25 mouse cellular contexts compared by ENCODE assay signal in genomic region chr12:107750285-107750927, GRCm38 (mm10).
A peak's percentile ranks its signal among the peaks of the same experiment; 100 is the strongest.
DNase-seq lines count a peak whose midpoint lies in the region; ATAC-seq lines count a peak whose summit lies in the region.
"Had no signal": no experiment of that assay in that cellular context is flagged by ENCODE, and none has a peak within 500 bp of the region (broad histone marks: within the 10 kb centered on the region; RNA-seq: fewer than 3 reads in every experiment).

No protein-coding gene starts in this region.

- H3K4me2 ChIP-seq in midbrain, embryonic 11.5 days = no peak overlapping the region
- no peak overlapping the region for H3K4me2 ChIP-seq in intestine, embryonic 16.5 days (ENCODE audit: low read depth, low read length)
- H3K4me2 ChIP-seq in limb, embryonic 11.5 days (ENCODE audit: low read depth, severe bottlenecking) = no peak overlapping the region
- H3K4me2 ChIP-seq in liver, embryonic 11.5 days = no peak overlapping the region
- H3K4me2 ChIP-seq: embryonic facial prominence, embryonic 12.5 days; embryonic facial prominence, embryonic 15.5 days; forebrain, embryonic 12.5 days; heart, embryonic 13.5 days; hindbrain, embryonic 14.5 days had no signal

- no peak overlapping the region for H3K4me3 ChIP-seq in midbrain, embryonic 11.5 days (ENCODE audit: low read depth, low read length)
- no peak overlapping the region for H3K4me3 ChIP-seq in midbrain, embryonic 10.5 days
- H3K4me3 ChIP-seq in intestine, embryonic 16.5 days (ENCODE audit: low read length) = no peak overlapping the region
- no peak overlapping the region for H3K4me3 ChIP-seq in limb, embryonic 11.5 days (ENCODE audit: low read depth, low read length)
- no peak overlapping the region for H3K4me3 ChIP-seq in liver, embryonic 11.5 days (ENCODE audit: low read depth, low read length)
- H3K4me3 ChIP-seq: embryonic facial prominence, embryonic 12.5 days; embryonic facial prominence, embryonic 15.5 days; forebrain, embryonic 12.5 days; gastrocnemius, adult 2 months; heart, embryonic 10.5 days; heart, embryonic 13.5 days had no signal

- 89% methylated on average over 8 of the region's 8 CpGs for WGBS in midbrain, embryonic 11.5 days
- WGBS in midbrain, embryonic 10.5 days = 93% methylated on average over 8 of the region's 8 CpGs
- 84% methylated on average over 8 of the region's 8 CpGs for WGBS in intestine, embryonic 16.5 days
- WGBS in limb, embryonic 11.5 days = 53% methylated on average over 8 of the region's 8 CpGs
- 78% methylated on average over 8 of the region's 8 CpGs for WGBS in liver, embryonic 11.5 days

- no peaks in the 10 kb centered on the region for H3K9me3 ChIP-seq in midbrain, embryonic 11.5 days (ENCODE audit: control insufficient read depth, low read length)
- H3K9me3 ChIP-seq in midbrain, embryonic 10.5 days (replicated peaks) = no peaks in the 10 kb centered on the region
- no peaks in the 10 kb centered on the region for H3K9me3 ChIP-seq in intestine, embryonic 16.5 days (ENCODE audit: control insufficient read depth, low read length)
- no peaks in the 10 kb centered on the region for H3K9me3 ChIP-seq in limb, embryonic 11.5 days (ENCODE audit: control insufficient read depth, low read length)
- no peaks in the 10 kb centered on the region for H3K9me3 ChIP-seq in liver, embryonic 11.5 days (ENCODE audit: control insufficient read depth, low read length)
- H3K9me3 ChIP-seq: embryonic facial prominence, embryonic 12.5 days; embryonic facial prominence, embryonic 15.5 days; forebrain, embryonic 12.5 days; heart, embryonic 10.5 days; heart, embryonic 13.5 days had no signal

- H3K36me3 ChIP-seq in midbrain, embryonic 11.5 days (ENCODE audit: control insufficient read depth, insufficient read depth, low read length) = no peaks in the 10 kb centered on the region
- no peaks in the 10 kb centered on the region for H3K36me3 ChIP-seq in midbrain, embryonic 10.5 days
- H3K36me3 ChIP-seq in intestine, embryonic 16.5 days (ENCODE audit: control insufficient read depth, insufficient read depth, low read length) = no peaks in the 10 kb centered on the region
- no peaks in the 10 kb centered on the region for H3K36me3 ChIP-seq in limb, embryonic 11.5 days (ENCODE audit: control insufficient read depth, insufficient read depth, low read length)
- no peaks in the 10 kb centered on the region for H3K36me3 ChIP-seq in liver, embryonic 11.5 days (ENCODE audit: control insufficient read depth, insufficient read depth, low read length)
- H3K36me3 ChIP-seq: embryonic facial prominence, embryonic 12.5 days; embryonic facial prominence, embryonic 15.5 days; forebrain, embryonic 12.5 days; heart, embryonic 10.5 days; heart, embryonic 13.5 days had no signal

- no peak overlapping the region for H3K9ac ChIP-seq in midbrain, embryonic 11.5 days (ENCODE audit: low read length)
- H3K9ac ChIP-seq in intestine, embryonic 16.5 days (ENCODE audit: low read depth, low read length) = 0 out of 2 replicates have a peak overlapping the region, but pooled peaks have one; percentile 19
- no peak overlapping the region for H3K9ac ChIP-seq in limb, embryonic 11.5 days (ENCODE audit: low read length)
- H3K9ac ChIP-seq in liver, embryonic 11.5 days (ENCODE audit: low read depth, low read length) = no peak overlapping the region
- H3K9ac ChIP-seq: embryonic facial prominence, embryonic 12.5 days; embryonic facial prominence, embryonic 15.5 days; forebrain, embryonic 12.5 days; heart, embryonic 13.5 days; hindbrain, embryonic 14.5 days had no signal

- no peak for ATAC-seq in midbrain, embryonic 11.5 days (ENCODE audit: low FRiP score)
- ATAC-seq in intestine, embryonic 16.5 days = peak; percentile 29
- no peak for ATAC-seq in limb, embryonic 11.5 days (ENCODE audit: insufficient number of reproducible peaks, low FRiP score, low TSS enrichment, low read depth)
- ATAC-seq in liver, embryonic 11.5 days (replicated peaks; ENCODE audit: low FRiP score) = no peak
- ATAC-seq: CD4-positive, CD25-positive, alpha-beta regulatory T cell, adult 4 months; forebrain, embryonic 16.5 days; hindbrain, postnatal 0 days had no signal

- peaks cover 11% of the 10 kb centered on the region; the same call in 1 of the 2 replicates for H3K4me1 ChIP-seq in midbrain, embryonic 11.5 days (ENCODE audit: control insufficient read depth, insufficient read depth, low read length)
- H3K4me1 ChIP-seq in midbrain, embryonic 10.5 days = peaks cover 28% of the 10 kb centered on the region
- H3K4me1 ChIP-seq in intestine, embryonic 16.5 days (ENCODE audit: control insufficient read depth, insufficient read depth, low read length) = peaks cover 33% of the 10 kb centered on the region
- H3K4me1 ChIP-seq in limb, embryonic 11.5 days (ENCODE audit: control insufficient read depth, insufficient read depth, low read length) = peaks cover 45% of the 10 kb centered on the region
- no peaks in the 10 kb centered on the region; the same call in 1 of the 2 replicates for H3K4me1 ChIP-seq in liver, embryonic 11.5 days (replicated peaks; ENCODE audit: control insufficient read depth, insufficient read depth, low read length)

- H3K27ac ChIP-seq in midbrain, embryonic 11.5 days (ENCODE audit: low read depth, low read length) = no peak overlapping the region
- H3K27ac ChIP-seq in midbrain, embryonic 10.5 days (replicated peaks) = no peak overlapping the region
- no peak overlapping the region for H3K27ac ChIP-seq in intestine, embryonic 16.5 days (ENCODE audit: low read length)
- 0 out of 2 replicates have a peak overlapping the region, but pooled peaks have one; percentile 14 for H3K27ac ChIP-seq in limb, embryonic 11.5 days (replicated peaks; ENCODE audit: low read depth, low read length)
- H3K27ac ChIP-seq in liver, embryonic 11.5 days (ENCODE audit: low read depth, low read length) = no peak overlapping the region
- H3K27ac ChIP-seq: embryonic facial prominence, embryonic 15.5 days; forebrain, embryonic 12.5 days; gastrocnemius, adult 2 months; heart, embryonic 10.5 days; heart, embryonic 13.5 days; hindbrain, embryonic 14.5 days; hindbrain, postnatal 0 days had no signal

- DNase-seq in midbrain, embryonic 11.5 days (ENCODE audit: low spot score, missing footprints) = peak; percentile 81
- no peak for DNase-seq in midbrain, embryonic 10.5 days (ENCODE audit: low spot score)
- DNase-seq in limb, embryonic 11.5 days (ENCODE audit: low spot score) = no peak
- no peak for DNase-seq in thymus, postnatal 4 days
- DNase-seq in liver, embryonic 11.5 days (ENCODE audit: low spot score) = no peak
- DNase-seq: adrenal gland, postnatal 14 days; cerebellum, adult 11 months; cerebellum, adult 2 months; cerebellum, adult 9-11 months; cerebellum, postnatal 25 days; gastrocnemius, adult 2 months; gastrocnemius, postnatal 14 days; heart, adult 18-20 months; heart, postnatal 14 days; heart, postnatal 4 days had no signal

- no peaks in the 10 kb centered on the region for H3K27me3 ChIP-seq in midbrain, embryonic 11.5 days (ENCODE audit: control insufficient read depth, insufficient read depth, low read length)
- H3K27me3 ChIP-seq in midbrain, embryonic 10.5 days (ENCODE audit: low read depth, poor library complexity, severe bottlenecking) = 0 out of 2 replicates have a peak, but pooled peaks cover 5% of the 10 kb centered on the region
- H3K27me3 ChIP-seq in intestine, embryonic 16.5 days (replicated peaks; ENCODE audit: control insufficient read depth, insufficient read depth, low read length) = no peaks in the 10 kb centered on the region
- no peaks in the 10 kb centered on the region for H3K27me3 ChIP-seq in limb, embryonic 11.5 days (ENCODE audit: control insufficient read depth, insufficient read depth, low read length)
- no peaks in the 10 kb centered on the region for H3K27me3 ChIP-seq in liver, embryonic 11.5 days (replicated peaks; ENCODE audit: control insufficient read depth, insufficient read depth, low read length)
- H3K27me3 ChIP-seq: embryonic facial prominence, embryonic 12.5 days; embryonic facial prominence, embryonic 15.5 days; forebrain, embryonic 12.5 days had no signal
